Mouse (Mus musculus): ENCODE measurements around the gene Atp6v1c2.
A peak's percentile ranks its signal among the peaks of the same experiment; 100 is the strongest.

The Atp6v1c2 gene

DNA sequence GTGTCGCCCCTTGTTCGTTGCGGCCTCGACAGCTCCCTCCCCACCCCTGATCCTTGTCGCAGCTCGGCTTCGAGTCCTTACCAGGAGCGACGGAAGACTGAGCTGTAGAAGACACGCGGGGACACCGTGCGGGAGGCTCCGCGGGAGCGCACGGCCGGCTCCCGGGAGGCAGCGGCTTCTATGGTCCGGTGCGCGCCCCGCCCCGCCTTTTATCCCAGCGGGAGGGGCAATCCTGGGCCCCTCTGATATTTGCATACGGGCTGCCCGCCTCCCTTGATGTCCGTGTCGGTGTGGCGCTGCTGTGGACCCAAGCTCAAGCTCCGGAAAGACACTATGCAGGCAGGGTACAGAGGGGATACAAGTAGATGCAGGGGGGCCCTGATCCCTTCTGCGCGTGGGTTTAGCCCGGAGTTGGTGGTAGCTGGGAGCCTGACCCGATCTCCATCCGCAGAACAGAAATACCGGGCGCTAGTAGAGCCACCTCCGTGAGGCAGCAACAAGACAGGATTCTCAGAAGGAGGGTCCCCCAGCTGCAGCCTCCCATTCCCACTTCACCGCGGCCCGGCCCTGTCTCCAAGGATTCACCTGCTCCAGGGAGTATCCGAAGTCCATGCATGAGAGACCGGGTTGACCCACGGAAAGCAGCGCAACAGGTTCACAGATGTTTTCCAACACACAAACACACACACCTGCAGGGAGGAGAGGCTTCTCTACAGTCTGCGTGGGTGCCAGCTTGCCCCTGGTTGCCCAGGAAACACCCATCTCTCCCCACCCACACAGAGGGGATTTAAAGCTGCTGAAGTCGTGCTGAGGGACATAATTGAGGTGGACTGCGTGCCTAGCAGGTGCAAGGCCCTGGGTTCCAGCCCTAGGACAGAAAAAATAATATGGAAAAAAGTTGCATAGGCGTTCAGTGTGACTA, 4.3 kb downstream of the Atp6v1c2 start:
- DNase-seq (ENCODE audit: low spot score), result peak; percentile 43

DNA sequence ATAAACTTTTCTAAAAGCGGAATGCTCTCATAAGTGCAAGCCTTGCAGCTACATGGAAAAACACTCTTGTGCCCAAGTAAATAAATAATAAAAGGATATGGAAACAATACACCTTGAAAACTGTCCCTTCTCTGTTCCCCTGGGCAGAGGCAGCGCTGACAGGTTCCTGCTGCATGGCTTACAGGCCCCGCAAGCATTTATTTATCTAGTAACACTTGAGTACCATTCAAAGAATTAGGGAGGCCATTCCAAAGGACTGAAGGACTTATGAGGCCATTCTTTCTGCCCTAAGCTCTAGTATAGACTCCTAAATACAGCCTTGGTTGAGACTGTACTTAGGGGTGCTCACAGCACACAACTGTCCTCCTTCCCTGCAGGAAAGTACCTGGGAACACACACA, 10.7 kb downstream of the Atp6v1c2 start:
- no peak for DNase-seq (ENCODE audit: low spot score)

DNA sequence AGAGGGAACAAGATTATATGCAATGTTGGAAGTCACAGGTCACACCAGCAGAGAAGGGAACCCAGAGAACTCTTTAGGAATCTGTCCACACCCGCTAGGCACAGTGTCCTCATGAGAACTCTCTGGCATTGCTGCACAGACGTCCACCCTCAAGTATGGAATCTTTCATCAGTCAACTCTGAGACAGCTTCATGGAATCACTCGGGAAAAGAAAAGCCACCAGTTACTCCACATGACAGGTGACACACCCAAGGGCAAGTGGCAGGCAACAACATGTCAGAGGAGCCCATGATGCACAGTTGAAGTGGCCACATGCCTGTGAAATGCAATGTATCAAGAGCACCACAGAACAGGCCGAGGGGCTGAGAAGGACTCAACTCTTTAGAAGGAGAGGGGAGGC, 11.2 kb downstream of the Atp6v1c2 start:
- DNase-seq (ENCODE audit: low spot score), result no peak

DNA sequence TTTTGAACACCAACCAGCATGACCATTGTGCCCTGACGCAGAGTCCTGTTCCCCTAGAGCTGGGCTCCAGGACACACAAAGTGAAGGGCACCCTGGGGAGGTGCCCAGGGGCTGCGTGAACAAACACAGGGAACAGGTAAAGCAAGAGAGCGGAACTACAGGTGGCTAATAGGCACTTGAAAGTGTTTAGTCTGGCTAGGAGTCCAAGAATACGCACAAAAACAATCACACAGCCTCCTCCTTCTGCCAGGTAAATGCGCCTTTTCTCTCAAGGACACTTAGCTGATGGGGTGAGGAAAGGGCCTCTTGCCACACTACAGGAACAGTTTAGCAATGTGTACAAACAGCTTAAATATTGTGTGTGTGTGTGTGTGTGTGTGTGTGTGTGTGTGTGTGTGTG, 13.1 kb downstream of the Atp6v1c2 start:
- no peak for DNase-seq (ENCODE audit: low spot score)

DNA sequence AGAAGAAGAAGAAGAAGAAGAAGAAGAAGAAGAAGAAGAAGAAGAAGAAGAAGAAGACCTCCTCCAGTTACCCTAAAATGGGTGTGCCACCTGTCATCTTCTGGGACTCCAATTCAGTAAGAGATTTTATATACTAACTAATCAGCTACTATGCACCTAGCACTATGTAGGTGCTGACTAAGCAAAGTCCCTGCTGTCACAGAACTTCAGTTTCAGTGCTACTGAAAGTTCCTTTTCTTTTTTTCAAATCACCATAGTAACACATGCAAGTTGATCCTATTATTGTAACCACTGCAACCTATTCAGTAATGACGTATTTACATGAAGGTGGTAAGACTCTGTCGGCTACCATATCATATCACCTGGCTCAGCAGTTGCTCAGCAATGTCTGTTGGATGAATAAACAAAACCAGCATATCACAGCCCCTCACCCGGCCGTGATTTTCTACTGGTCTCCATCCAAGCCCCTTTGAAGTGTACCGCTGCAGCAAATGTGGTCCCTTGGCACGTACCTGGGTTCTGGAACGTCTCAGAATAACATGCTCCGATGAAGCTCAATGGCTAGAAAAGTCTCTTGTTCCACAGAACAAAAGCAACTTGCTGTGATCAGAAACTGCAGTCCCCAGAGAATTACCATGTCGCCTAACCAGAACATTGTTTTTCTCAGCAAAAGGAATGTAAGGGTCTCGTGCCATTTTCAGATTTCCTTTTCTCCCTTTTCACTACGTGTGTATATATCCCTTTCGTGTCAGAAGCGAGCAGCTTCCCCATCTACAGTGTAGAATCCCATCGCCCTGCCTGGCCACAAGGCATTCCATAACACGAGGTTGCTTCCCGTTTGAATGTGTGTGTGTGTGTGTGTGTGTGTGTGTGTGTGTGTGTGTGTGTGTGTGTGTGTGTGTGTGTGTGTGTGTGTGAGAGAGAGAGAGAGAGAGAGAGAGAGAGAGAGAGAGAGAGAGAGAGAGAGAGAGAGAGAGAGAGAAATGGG, 18.0 kb downstream of the Atp6v1c2 start:
- DNase-seq (ENCODE audit: low spot score), result no peak

DNA sequence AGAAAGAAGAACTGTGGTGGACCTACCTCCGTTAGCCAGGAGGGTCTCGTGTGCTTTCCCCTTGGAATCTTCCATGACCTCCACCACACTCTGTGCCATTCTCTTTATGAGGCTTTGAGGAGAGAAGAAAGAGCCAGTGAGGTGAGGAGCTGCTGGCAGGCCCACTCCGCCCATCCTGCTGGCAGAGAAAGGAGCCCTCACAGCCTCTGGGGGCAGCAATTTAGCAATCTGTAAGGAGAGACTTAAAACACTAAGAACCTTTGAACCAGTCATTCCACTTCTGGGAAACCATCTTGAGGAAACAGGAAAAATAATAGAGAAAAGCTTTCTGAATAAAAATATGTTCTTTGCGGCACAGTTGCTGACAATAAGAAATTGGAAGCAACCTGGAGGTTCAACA, 20.9 kb downstream of the Atp6v1c2 start:
- DNase-seq (ENCODE audit: low spot score), result no peak

DNA sequence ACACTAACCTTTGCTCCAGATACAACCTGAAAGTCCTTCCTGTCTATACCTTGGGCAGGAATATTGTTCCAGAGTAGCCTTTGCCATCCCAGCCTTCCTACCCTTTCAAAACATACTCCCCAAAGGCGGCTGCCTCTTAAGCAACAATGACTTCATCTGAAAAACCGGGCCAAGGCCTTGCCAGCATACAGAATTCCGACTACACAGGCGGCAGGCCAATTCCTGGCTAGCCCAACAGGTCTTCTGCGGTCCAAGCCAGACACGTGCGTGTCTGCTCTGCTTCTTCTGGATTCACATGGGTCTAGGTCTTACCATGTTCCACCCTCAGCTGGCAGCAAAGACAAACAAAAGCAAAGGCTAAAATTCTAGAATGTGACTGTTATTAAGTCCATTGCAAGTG, 23.7 kb downstream of the Atp6v1c2 start:
- DNase-seq (ENCODE audit: low spot score), result no peak

DNA sequence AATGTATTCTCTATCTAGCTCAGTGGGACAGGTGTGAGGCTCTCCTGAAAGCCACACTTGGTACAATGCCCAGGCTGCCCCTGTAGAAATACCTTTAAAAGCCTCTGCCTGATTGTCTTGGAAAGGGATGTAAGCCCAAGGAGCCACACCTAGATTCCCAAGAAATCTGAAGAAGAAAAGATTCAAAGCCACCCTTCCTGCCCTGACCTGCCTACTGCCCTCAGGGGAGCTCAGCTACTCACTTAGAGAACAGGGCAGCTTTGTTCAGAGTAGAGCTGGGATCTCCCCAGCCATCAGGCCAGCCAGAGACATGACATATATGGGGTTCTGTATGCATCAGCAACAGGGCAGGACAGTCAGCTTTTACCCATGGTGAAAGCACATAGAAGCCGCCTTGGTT, 29.3 kb downstream of the Atp6v1c2 start:
- DNase-seq (ENCODE audit: low spot score), result no peak

DNA sequence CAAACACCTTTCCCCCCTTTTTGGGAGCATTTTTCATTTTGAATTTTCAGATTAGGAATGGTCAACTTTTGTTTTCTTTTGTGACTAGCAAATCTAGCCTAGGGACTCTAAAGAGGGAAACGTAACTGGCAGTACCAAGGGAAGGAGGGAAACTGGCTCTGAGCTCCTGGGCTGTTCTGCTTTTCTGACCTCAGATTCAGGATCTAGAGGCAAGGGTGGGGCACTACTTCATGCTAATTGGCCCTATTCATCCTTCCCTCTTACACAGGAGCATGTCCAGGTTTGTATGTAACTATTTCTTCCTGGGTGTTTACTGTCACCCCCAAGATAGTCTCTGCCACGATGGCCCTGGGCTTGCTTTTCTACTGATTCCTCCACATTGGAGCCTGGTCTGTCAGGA, 32.3 kb downstream of the Atp6v1c2 start:
- no peak for DNase-seq (ENCODE audit: low spot score)

DNA sequence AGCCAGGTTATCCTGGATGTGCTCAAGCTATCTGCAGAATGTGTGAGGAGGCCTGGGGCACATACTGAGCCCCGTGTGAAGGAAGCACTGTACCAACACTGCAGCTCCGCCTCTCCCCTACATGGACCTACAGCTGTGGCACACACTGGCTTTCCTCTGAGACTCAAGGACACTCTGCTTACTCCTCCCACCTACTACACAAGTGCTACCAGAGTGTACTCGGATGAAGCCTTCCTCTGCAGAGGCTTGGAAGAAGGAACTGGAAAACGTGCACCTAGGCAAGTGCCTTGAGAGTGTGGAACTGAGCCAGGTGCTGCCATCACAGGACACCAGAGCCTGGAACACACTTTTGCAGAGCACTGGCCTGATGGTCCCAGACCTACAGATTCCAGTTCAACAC, 38.6 kb downstream of the Atp6v1c2 start:
- no peak for DNase-seq (ENCODE audit: low spot score)

DNA sequence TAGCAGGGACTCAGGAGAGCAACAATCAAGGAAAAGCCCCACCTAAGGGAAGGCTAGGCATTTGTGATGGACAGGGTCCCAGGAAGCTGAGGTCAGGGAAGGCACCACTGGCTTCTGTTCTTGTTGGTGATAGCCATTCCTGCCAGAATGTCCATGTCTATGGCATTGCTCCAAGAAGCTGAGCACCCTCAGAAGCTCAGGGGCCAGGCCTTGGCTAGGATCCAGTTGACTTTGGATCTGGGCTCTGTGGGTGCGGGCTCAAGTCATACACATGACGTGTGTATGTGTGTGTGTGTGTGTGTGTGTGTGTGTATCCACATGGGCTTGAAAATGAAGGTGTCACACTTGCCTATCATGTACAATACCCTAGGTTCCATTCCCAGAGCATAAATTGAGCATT, 39.2 kb downstream of the Atp6v1c2 start:
- DNase-seq (ENCODE audit: low spot score), result no peak

DNA sequence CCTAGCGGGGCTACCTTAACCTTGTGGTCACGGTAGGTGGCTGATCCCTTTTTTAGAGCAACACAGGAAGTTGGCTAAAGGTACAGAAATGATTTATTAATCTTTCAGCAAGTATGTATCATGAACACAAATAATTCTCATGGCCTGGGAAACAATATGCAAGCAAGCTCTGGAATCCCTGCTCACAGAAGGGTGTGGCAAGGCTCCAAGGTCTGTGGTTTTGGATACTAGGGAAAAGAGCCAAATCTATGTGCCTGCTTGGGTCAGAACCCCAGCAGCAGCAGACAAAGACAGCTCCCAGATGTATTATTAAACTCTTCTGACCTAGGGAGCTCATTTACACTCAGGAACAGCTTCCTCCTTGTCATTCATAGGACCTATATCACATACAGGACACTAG, 40.1 kb downstream of the Atp6v1c2 start:
- no peak for DNase-seq (ENCODE audit: low spot score)

DNA sequence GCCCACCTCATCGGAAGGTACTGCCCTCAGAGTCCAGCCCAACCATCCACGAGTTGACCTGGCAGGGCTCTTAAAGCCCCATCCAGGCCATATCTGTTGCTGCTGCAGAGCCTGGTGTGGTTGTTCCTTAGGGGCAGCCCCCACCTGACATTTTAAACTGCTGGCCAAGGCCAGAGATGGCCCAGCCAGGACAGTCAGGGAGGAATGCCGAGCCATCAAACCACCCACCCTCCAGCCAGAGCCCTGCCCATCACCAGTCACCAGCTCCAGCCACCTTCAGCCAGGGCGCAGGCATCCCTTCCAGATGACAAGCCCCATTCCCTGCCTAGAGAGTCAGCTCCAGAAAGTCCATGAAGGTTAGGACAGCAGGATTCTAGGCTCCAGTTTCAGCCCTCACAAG, 40.7 kb downstream of the Atp6v1c2 start:
- DNase-seq (ENCODE audit: low spot score), result no peak

DNA sequence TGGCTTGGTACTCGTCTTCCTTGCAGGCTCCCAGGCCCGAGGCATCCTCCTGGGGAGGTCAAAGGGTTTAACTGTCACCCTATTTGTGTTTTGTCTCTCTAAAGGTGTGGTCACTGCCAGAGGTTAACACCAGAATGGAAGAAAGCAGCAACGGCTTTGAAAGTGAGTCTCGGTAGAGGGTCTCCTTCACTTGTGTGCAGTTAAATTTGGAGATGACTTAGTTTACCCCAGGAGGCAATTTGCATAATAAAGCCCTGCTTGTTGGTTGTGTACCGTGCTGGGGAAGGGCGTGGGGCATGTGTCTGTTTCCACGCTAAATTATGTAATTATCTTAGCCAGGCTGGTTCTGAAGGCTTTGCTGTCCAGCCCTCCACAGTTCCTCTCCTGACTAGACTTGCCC, 55.3 kb downstream of the Atp6v1c2 start:
- DNase-seq (ENCODE audit: low spot score), result no peak

DNA sequence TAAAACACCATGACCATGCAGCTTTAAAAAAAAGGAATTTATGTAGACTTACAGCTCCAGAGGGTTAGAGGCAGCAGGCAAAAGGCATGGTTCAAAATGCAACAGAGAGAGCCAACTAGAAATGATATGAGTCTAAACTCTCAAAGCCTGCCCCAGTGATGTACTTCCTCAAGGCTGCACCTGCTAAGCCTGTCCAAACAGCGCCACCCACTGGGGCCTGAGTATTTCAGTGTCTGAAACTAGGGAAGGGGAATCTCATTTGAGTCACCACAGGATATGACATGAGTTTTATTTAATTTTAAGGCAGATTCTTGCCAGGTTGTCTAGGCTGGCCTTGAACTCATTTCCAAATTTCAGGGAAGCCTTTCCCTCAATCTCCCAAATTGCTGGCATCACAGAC, 57.9 kb downstream of the Atp6v1c2 start:
- DNase-seq (ENCODE audit: low spot score), result peak; percentile 73

DNA sequence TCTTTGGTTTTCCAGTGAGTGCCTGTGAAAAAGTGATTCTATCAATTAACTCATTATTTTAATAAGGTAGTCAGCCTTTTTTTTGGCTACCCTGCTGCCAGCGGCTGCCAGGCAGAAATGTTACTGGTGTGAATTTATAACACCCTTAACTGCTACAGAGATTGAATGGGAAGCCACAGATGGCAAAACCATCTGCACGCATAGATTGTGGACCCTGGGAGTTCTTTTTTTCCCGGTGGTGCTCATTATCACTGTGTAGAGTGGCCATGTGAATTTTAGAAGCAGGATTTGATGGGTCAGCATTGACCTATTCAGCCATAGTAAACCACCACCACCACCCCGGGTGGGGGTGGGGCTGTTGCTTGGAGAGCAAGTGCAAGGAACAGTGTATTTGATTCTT, 61.8 kb downstream of the Atp6v1c2 start:
- peak; percentile 16 for DNase-seq (ENCODE audit: low spot score)

DNA sequence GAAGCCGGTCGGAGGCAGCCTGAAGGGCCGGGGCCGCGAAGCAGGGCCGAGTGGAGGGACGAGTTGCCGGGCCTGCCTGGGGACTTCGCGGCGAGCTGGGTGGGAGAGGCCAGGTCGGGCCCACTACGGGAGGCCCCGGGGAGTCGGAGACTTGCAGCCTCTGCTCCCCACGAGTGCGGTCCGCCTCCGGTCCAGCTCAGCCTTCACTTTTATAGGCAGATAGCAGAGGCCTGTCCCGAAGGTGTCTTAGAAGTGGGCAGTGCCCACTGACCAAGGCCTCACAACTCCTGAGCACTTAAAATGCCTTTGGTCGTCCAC, 62.5 kb downstream of the Atp6v1c2 start:
- no peak for DNase-seq (ENCODE audit: low spot score)

DNA sequence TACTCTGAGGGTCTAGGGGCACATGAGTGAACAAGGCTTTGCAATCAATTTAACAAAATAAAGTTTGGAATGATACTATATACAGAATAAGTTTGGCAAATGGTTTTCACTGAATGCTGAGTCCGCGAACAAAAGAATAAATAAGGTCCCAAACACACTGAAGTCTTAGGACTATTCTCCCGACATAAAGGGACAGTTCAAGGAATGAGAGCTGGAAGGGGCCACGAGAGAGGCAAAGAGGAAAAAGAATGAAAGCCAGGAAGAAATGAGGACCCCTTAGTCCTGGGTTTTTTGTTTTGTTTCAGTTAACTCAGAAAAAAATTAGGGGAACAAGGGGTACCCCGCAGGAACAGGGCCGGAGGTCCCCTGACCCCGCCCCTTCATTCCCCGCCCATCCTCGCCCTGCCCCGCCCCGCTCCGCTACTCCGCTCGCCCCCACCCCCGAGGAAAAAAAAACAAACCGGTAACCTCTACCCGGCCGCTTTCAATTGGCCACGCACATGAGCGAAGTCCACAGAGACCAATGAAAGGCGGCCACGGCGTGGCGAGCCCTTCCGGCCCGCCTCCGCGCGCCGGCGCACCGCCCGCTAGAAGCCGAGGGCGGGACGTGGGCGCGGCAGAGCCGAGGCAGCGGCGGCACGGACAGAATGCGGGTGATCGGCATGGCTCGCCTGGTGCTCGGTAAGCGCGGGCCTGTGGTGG, 63.0 kb downstream of the Atp6v1c2 start, which contains the start of gene Pdia6:
Pdia6 (plus strand) TSS at position 575 of the 702 bp plus-strand sequence.
- DNase-seq (ENCODE audit: low spot score), result peak; percentile 96

DNA sequence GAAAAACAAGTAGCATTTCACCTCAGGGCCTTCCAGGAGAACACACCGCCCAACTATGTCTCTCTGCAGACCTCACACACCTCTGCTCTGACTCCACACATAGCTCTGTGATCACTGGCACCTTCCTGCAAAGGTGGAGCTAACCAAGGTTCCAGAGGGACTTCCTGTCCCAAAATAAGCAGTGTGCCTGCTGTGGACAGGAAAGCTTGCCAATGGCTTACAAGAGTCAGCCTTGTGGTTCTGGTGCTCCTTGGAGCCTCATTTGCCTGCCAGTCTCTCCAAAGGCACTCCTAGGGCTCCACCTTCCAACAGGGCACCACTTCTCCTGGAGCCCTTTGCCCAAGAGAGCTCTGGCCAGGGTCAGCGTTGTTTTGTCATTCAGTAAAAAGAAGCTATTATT, 64.3 kb downstream of the Atp6v1c2 start:
- DNase-seq (ENCODE audit: low spot score), result no peak

DNA sequence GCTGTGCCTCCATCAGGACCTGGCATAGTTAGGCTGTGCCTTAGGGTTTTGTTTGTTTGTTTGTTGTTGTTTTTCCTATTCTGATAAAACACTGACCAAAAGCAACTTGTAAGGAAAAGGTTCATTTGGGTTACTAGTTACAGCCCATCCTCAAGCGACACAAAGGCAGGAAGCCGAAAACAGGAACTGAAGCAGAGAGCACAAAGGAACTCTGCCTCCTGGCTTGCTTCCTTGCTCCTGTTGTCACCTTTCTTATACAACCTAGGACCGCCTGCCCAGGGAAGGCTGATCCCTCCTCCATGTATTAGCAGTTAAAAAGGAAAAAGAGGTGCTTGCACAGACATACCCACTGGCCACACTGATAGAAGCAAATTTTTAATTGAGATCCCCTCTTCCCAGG, 65.3 kb downstream of the Atp6v1c2 start:
- DNase-seq (ENCODE audit: low spot score), result no peak

DNA sequence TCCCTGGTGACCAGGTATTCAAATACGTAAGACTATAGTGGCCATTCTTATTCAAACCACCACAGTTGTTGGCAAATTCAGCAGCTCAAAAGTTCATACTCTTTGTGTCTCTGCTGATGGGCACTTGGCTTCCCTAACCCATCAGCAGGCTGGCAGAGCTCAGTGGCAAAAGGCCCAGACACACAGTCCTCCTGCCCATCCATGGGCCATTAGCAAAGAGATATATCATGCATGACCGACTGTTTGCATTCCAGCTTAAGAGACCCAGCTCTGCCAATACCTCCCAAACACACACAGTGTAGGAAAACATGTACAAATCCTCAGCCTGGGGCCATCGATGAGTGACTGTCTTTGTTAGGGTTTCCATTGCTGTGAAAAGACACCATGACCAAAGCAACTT, 68.2 kb downstream of the Atp6v1c2 start:
- no peak for DNase-seq (ENCODE audit: low spot score)

DNA sequence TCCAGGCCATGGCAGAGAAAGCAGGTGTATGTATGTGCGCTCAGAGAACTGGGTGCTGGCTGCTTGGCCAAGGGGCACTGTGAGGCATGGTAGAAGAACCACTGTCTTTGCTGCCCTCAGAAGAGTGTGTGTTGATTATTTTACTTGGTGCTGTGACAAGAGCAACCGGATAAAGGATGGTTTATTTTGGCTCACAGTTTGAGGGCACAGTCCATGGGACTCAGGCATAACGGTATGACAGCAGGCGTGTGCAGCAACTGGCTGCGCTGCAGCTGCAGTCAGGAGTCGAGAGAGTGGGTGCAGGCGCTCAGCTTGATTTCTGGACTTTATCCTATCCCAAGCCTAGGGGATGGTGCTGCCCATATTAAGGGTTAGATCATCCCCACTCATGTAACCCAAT, 70.7 kb downstream of the Atp6v1c2 start:
- DNase-seq (ENCODE audit: low spot score), result no peak

Measured in retina, embryonic 14.5 days (tissue).